Mouse (Mus musculus) kidney, embryonic 16.5 days (tissue): Measurements from ENCODE around the gene Flt3l. TPM values are rescaled to one million over a fixed set of nuclear protein-coding genes. Genes with fewer than 3 reads are reported as not detected.
A peak's percentile ranks its signal among the peaks of the same experiment; 100 is the strongest.

Experiments used
- ATAC-seq: fragments of 200-750 bp; cut with Nextera tagmentation; 2 replicates; pipeline ENCODE4 v1.8.0; 2017; ENCODE audit warnings: moderate TSS enrichment; ENCODE audit not compliant: low FRiP score, low TSS enrichment
- H3K27ac ChIP-seq: fragments of 300-500 bp; sonication (generic); 2 replicates; pipeline ENCODE4 v1.5.1; 2014; ENCODE audit warnings: low read length
- H3K27me3 ChIP-seq: fragments of 300-500 bp; sonication (generic); 2 replicates; pipeline ENCODE4 v1.6.1; 2014; ENCODE audit warnings: low read length, control low read depth, mixed read lengths; ENCODE audit not compliant: insufficient read depth
- H3K36me3 ChIP-seq: fragments of 300-500 bp; sonication (generic); 2 replicates; pipeline ENCODE4 v1.6.1; 2014; ENCODE audit warnings: low read length, control low read depth, mixed read lengths; ENCODE audit not compliant: insufficient read depth
- H3K4me1 ChIP-seq: fragments of 300-500 bp; sonication (generic); 2 replicates; pipeline ENCODE4 v1.6.1; 2014; ENCODE audit warnings: low read length, control low read depth, mixed read lengths; ENCODE audit not compliant: insufficient read depth
- H3K4me2 ChIP-seq: fragments of 300-500 bp; sonication (generic); replicated peaks from 2 replicates; pipeline ENCODE4 v1.6.1; 2014; ENCODE audit warnings: low read depth, low read length
- H3K4me3 ChIP-seq: fragments of 300-500 bp; sonication (generic); 2 replicates; pipeline ENCODE4 v1.5.1; 2014; ENCODE audit warnings: mild to moderate bottlenecking, low read length
- H3K9ac ChIP-seq: fragments of 300-500 bp; sonication (generic); replicated peaks from 2 replicates; pipeline ENCODE4 v1.6.1; 2014; ENCODE audit warnings: low read length
- H3K9me3 ChIP-seq: fragments of 300-500 bp; sonication (generic); 2 replicates; pipeline ENCODE4 v1.6.1; 2016; ENCODE audit warnings: low read length, control low read depth
- WGBS: fragments of 180-500 bp; shearing (Covaris S2); extraction: QIAGEN DNeasy Blood & Tissue Kit; methylation state at CpG from one replicate; pipeline ENCODE4 v1.1.7; 2014; 5-methylcytosine and 5-hydroxymethylcytosine counted together
- polyA plus RNA-seq: library from polyadenylated mRNA; unstranded; fragments of >200 nt; fragmentation: Nextera tagmentation; extraction: Ambion mirVana; gene quantifications from 2 replicates; pipeline ENCODE4 v1.2.1, GENCODE M21; 2015

Flt3l gene
- polyA plus RNA-seq, 1 experiment from 2014 or later, result 1.9 TPM

GRCm38 (mm10) chr7:45094121-45094520 lies 42.1 kb downstream of the Flt3l start:
- no peak overlapping the region for H3K9ac ChIP-seq
- no peaks in the 10 kb centered on the region for H3K27me3 ChIP-seq
- no peak; the same call in 1 of the 2 replicates for ATAC-seq
- no peaks in the 10 kb centered on the region for H3K9me3 ChIP-seq
- peak overlapping the region; percentile 90 for H3K27ac ChIP-seq
- WGBS, result 13% methylated on average over 7 of the region's 7 CpGs
- peaks cover 31% of the 10 kb centered on the region for H3K4me1 ChIP-seq
- H3K4me2 ChIP-seq, result 0 out of 2 replicates have a peak overlapping the region, but pooled peaks have one; percentile 6
- H3K4me3 ChIP-seq, result peak overlapping the region; percentile 3; the same call in 1 of the 2 replicates
- 0 out of 2 replicates have a peak, but pooled peaks cover 4% of the 10 kb centered on the region for H3K36me3 ChIP-seq

GRCm38 (mm10) chr7:45093516-45093905 lies 42.7 kb downstream of the Flt3l start:
- Histone ChIP-seq H3K9me3 (no peaks in the 10 kb centered on the region), H3K36me3 (peaks cover 8% of the 10 kb centered on the region; the same call in 1 of the 2 replicates), H3K27me3 (no peaks in the 10 kb centered on the region), H3K4me3 (no peak overlapping the region), H3K9ac (no peak overlapping the region), H3K4me2 (0 out of 2 replicates have a peak overlapping the region, but pooled peaks have one; percentile 6), H3K4me1 (peaks cover 31% of the 10 kb centered on the region), H3K27ac (peak overlapping the region; percentile 90)
- ATAC-seq, result no peak
- WGBS, result 28% methylated on average over 13 of the region's 18 CpGs

GRCm38 (mm10) chr7:45092828-45093515 lies 43.3 kb downstream of the Flt3l start:
- Histone ChIP-seq H3K27me3 (no peaks in the 10 kb centered on the region), H3K4me1 (peaks cover 31% of the 10 kb centered on the region), H3K27ac (peak overlapping the region; percentile 90), H3K9me3 (no peaks in the 10 kb centered on the region), H3K9ac (peak overlapping the region; percentile 2; the same call in 1 of the 2 replicates), H3K36me3 (peaks cover 13% of the 10 kb centered on the region), H3K4me3 (no peak overlapping the region), H3K4me2 (no peak overlapping the region)
- no peak for ATAC-seq
- WGBS, result 31% methylated on average over 12 of the region's 12 CpGs

GRCm38 (mm10) chr7:45092048-45092447 lies 44.2 kb downstream of the Flt3l start, which contains the start of gene Rcn3:
TSS of gene Rcn3 (minus strand) at chr7:45092221.
- H3K9ac ChIP-seq, result peak within 1 kb of the TSS; percentile 85
- ATAC-seq, result peak; percentile 91
- H3K27ac ChIP-seq, result peak within 1 kb of the TSS; percentile 90
- peak within 1 kb of the TSS; percentile 67 for H3K4me3 ChIP-seq
- WGBS, result under 1% methylated on average over 16 of the region's 16 CpGs
- H3K4me1 ChIP-seq, result peaks cover 31% of the 10 kb centered on the region
- H3K36me3 ChIP-seq, result peaks cover 23% of the 10 kb centered on the region
- no peaks in the 10 kb centered on the region for H3K9me3 ChIP-seq
- peak within 1 kb of the TSS; percentile 81 for H3K4me2 ChIP-seq
- no peaks in the 10 kb centered on the region for H3K27me3 ChIP-seq

GRCm38 (mm10) chr7:45091001-45091990 lies 44.9 kb downstream of the Flt3l start:
- ATAC-seq, result peak; percentile 47
- WGBS, result 6% methylated on average over 35 of the region's 35 CpGs
- H3K4me2 ChIP-seq, result peak overlapping the region; percentile 81

GRCm38 (mm10) chr7:45090251-45090977 lies 45.8 kb downstream of the Flt3l start:
- H3K4me3 ChIP-seq, result peak overlapping the region; percentile 67
- H3K27ac ChIP-seq, result peak overlapping the region; percentile 90; the same call in 1 of the 2 replicates
- H3K9me3 ChIP-seq, result no peaks in the 10 kb centered on the region
- peaks cover 31% of the 10 kb centered on the region for H3K4me1 ChIP-seq
- peak overlapping the region; percentile 81 for H3K4me2 ChIP-seq
- peak overlapping the region; percentile 85 for H3K9ac ChIP-seq
- ATAC-seq, result no peak
- H3K27me3 ChIP-seq, result no peaks in the 10 kb centered on the region
- peaks cover 39% of the 10 kb centered on the region for H3K36me3 ChIP-seq
- WGBS, result 76% methylated on average over 13 of the region's 13 CpGs

More at GRCm38 (mm10) chr7:45091001-45091990, 44.9 kb downstream of the Flt3l start:
- Histone ChIP-seq H3K4me3 (peak overlapping the region; percentile 67), H3K27me3 (no peaks in the 10 kb centered on the region), H3K9ac (peak overlapping the region; percentile 85), H3K27ac (peak overlapping the region; percentile 90), H3K9me3 (no peaks in the 10 kb centered on the region), H3K36me3 (peaks cover 30% of the 10 kb centered on the region), H3K4me1 (peaks cover 31% of the 10 kb centered on the region)

- Histone ChIP-seq H3K27ac (no peak overlapping the region), H3K4me1 (peaks cover 16% of the 10 kb centered on the region), H3K27me3 (no peaks in the 10 kb centered on the region), H3K4me2 (no peak overlapping the region), H3K9me3 (no peaks in the 10 kb centered on the region), H3K36me3 (peaks cover 55% of the 10 kb centered on the region), H3K9ac (no peak overlapping the region), H3K4me3 (no peak overlapping the region)
- ATAC-seq, result no peak
- 90% methylated on average over 17 of the region's 17 CpGs for WGBS
These were observed 47.6 kb downstream of the Flt3l start for GRCm38 (mm10) chr7:45088597-45088996.

- H3K9ac ChIP-seq, result no peak overlapping the region
- H3K27me3 ChIP-seq, result no peaks in the 10 kb centered on the region
- no peaks in the 10 kb centered on the region for H3K9me3 ChIP-seq
- H3K36me3 ChIP-seq, result peaks cover 69% of the 10 kb centered on the region
- no peak overlapping the region for H3K27ac ChIP-seq
- no peak overlapping the region for H3K4me2 ChIP-seq
- H3K4me3 ChIP-seq, result no peak overlapping the region
- peaks cover 12% of the 10 kb centered on the region for H3K4me1 ChIP-seq
- no peak for ATAC-seq
- WGBS, result 82% methylated on average over 4 of the region's 4 CpGs
These were observed 50.1 kb downstream of the Flt3l start for GRCm38 (mm10) chr7:45086084-45086483.

GRCm38 (mm10) chr7:45083300-45083890 lies 52.8 kb downstream of the Flt3l start:
- Histone ChIP-seq H3K4me1 (peaks cover 8% of the 10 kb centered on the region; the same call in 1 of the 2 replicates), H3K36me3 (peaks cover 61% of the 10 kb centered on the region), H3K27ac (no peak overlapping the region), H3K9ac (peak overlapping the region; percentile 22; the same call in 1 of the 2 replicates), H3K9me3 (no peaks in the 10 kb centered on the region), H3K27me3 (no peaks in the 10 kb centered on the region), H3K4me2 (no peak overlapping the region), H3K4me3 (no peak overlapping the region)
- WGBS, result 80% methylated on average over 22 of the region's 22 CpGs
- no peak for ATAC-seq
